Mouse (Mus musculus) testis, adult 2 months (tissue): ENCODE data around the gene Ccdc85c.

Experiments
- CTCF ChIP-seq: fragments of 200-500 bp; IDR thresholded peaks from 2 replicates; pipeline ENCODE4 v1.5.1; 2012; ENCODE audit warnings: low read depth, mild to moderate bottlenecking, inconsistent platforms, low read length, moderate library complexity; ENCODE audit not compliant: control insufficient read depth, insufficient read depth, insufficient replicate concordance
- POLR2A ChIP-seq: fragments of 200-500 bp; IDR thresholded peaks from 2 replicates; pipeline ENCODE4 v1.6.1; 2012; ENCODE audit warnings: low read depth, mild to moderate bottlenecking, inconsistent platforms, low read length, moderate library complexity; ENCODE audit not compliant: control insufficient read depth

- TF ChIP-seq POLR2A (no peak), CTCF (peak; percentile 69)
These were observed 68.6 kb downstream of the Ccdc85c start for GRCm38 (mm10) chr12:108206641-108207040.
